Mouse (Mus musculus): ENCODE results near the gene Plcg1. TPM values are rescaled to one million over a fixed set of nuclear protein-coding genes. Genes with fewer than 3 reads are reported as not detected.

Gene Plcg1
- polyA plus RNA-seq, 1 experiment: 237 TPM

DNA sequence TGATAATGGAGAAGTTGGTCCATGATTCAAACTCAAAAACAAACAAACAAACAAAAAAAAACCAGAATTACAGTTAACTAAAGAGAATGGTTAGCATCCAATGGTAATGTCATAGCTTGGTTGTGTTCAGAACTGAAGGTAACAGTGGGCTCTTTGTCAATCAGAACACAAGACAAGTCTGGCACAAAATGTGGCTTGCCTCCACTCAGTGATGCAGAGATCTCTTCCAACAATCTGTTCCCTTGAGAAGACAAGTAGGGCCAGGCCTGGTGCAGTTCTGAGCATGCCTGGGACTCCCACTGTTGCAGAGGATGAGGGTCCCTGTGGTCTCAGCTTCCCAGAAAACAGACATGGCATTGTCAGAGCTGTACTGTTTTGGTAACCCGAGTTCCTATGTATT lies 39.8 kb downstream of the Plcg1 start:
- whole genome bisulfite sequencing: 87% methylated on average over 1 of the region's 1 CpGs
- no peak overlapping the region for H3K4me3 ChIP-seq (ENCODE audit: control insufficient read depth, insufficient read depth, low read length)
- no peak overlapping the region for H3K27ac ChIP-seq (ENCODE audit: control insufficient read depth, insufficient read depth, low read length)
- no peak for DNase-seq
- no peaks in the 10 kb centered on the region for H3K36me3 ChIP-seq (ENCODE audit: control insufficient read depth, insufficient read depth, low read length)
- no peaks in the 10 kb centered on the region for H3K4me1 ChIP-seq (replicated peaks; ENCODE audit: control insufficient read depth, insufficient read depth, low read length)
- H3K27me3 ChIP-seq (ENCODE audit: control insufficient read depth, insufficient read depth, low read length): no peaks in the 10 kb centered on the region
- no peak for TF ChIP-seq POLR2A (IDR thresholded peaks at IDR 0.05; ENCODE audit: control insufficient read depth, extremely low read depth, insufficient read depth, low read length, poor library complexity)
- TF ChIP-seq CTCF (IDR thresholded peaks at IDR 0.05; ENCODE audit: borderline replicate concordance, control insufficient read depth, extremely low read depth, insufficient read depth, low read length, poor library complexity): no peak

DNA sequence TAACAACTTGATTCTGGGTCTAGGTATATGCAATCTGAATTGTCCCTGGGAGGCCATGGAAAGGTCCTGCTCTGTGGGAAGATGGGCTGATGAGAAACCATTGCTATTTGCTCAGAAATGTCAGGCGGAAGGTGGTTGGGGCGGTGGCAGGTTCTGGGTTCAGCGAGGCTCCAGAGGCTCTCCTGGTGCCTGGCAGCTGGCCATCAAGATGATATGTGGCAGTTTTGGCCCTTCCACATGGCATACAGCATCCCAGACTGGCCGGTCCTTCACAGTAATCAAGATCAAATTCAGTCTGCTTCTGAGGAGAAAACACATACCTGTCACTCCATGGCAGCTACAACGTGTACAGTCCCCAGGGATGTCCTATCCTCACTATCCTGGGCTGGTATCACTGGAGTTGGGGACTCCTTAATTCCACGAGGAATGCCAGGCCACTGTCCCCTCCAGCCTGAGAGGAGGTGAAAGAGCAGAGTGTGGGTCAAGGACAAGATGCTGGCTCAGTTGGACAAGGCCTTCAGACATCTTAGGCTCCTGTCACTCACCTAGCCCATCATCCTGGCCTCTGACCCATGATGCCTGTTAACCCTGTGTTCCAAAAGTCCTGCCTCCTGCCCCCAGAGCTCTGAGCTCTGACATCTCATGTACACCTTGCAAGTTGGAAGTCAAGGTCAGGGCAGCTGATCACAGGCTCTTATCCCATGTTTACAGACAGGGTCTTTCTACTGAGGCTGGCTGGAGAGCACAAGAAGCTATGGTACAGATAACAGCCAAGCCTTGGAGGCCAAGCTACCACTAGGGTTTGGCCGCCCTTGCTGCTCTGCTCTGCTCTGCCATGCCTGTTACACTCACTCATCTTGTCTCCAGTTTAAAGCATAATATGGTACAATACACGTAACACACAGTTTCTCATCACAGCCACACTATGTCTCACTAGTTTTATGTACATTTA lies 40.5 kb downstream of the Plcg1 start:
- TF ChIP-seq CTCF (IDR thresholded peaks at IDR 0.05; ENCODE audit: borderline replicate concordance, control insufficient read depth, extremely low read depth, insufficient read depth, low read length, poor library complexity) (no peak), POLR2A (IDR thresholded peaks at IDR 0.05; ENCODE audit: control insufficient read depth, extremely low read depth, insufficient read depth, low read length, poor library complexity) (no peak)
- Histone ChIP-seq H3K27ac (ENCODE audit: control insufficient read depth, insufficient read depth, low read length) (no peak overlapping the region), H3K36me3 (ENCODE audit: control insufficient read depth, insufficient read depth, low read length) (no peaks in the 10 kb centered on the region), H3K27me3 (ENCODE audit: control insufficient read depth, insufficient read depth, low read length) (no peaks in the 10 kb centered on the region), H3K4me3 (ENCODE audit: control insufficient read depth, insufficient read depth, low read length) (no peak overlapping the region), H3K4me1 (replicated peaks; ENCODE audit: control insufficient read depth, insufficient read depth, low read length) (no peaks in the 10 kb centered on the region)
- 95% methylated on average over 8 of the region's 8 CpGs for WGBS
- DNase-seq: no peak

DNA sequence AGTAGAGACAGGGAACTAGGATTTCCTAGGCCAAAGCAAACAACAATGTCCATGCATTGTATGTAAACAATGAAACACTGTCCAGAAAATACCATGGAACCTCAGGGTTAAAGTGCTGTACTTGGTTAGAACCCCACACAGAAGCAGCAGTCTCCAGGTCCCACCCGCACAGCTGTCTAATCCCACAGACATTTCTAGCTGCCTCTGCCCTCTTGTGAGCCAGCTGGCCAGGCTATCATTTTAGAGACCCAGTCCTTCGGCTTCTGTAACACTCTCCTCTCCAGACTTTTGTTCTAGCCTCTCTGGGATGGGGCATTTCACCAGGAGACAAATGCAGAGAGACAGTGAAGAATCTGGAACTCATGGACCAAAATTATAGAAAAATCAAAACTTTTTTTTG lies 46.9 kb downstream of the Plcg1 start:
- H3K4me3 ChIP-seq (ENCODE audit: control insufficient read depth, insufficient read depth, low read length): no peak overlapping the region

DNA sequence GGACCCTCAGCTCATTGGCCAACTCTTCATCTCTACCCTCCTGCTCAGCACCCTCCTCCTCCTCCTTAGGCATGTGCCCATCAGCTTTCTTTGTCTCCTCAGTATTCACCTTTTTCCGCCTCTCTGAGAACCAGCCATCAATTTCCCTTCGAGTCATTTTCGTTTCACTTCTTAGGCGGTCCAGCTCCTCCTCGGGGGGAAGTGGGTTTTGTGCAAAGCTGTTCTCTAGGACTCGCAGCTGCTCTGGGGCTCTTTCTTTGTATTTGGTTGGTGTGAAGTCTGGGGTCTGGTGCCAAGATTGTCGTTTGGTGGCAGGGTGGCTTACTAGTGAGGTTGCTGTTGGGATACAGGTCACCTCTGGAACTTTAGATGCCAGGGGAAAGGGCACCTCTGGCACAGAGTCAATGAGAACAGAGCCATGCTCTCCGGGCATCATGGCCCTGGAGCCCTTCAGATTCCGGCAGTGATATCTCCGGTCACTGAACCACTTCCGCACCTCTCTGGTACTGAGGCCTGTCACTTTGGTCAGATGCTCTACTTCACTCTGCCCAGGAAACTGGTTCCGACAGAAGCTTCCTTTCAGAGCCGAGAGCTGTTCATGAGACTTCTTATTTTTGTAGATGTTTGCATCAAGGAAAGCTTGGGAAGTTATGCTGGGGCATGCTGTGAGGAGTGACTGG lies 49.2 kb downstream of the Plcg1 start:
- WGBS: 36% methylated on average over 13 of the region's 13 CpGs
- no peak for TF ChIP-seq CTCF (IDR thresholded peaks at IDR 0.05; ENCODE audit: borderline replicate concordance, control insufficient read depth, extremely low read depth, insufficient read depth, low read length, poor library complexity)
- no peak for TF ChIP-seq POLR2A (IDR thresholded peaks at IDR 0.05; ENCODE audit: control insufficient read depth, extremely low read depth, insufficient read depth, low read length, poor library complexity)
- Histone ChIP-seq H3K27ac (ENCODE audit: control insufficient read depth, insufficient read depth, low read length) (peak overlapping the region; percentile 16; the same call in 1 of the 2 replicates), H3K36me3 (ENCODE audit: control insufficient read depth, insufficient read depth, low read length) (no peaks in the 10 kb centered on the region), H3K4me1 (replicated peaks; ENCODE audit: control insufficient read depth, insufficient read depth, low read length) (peaks cover 17% of the 10 kb centered on the region), H3K4me3 (ENCODE audit: control insufficient read depth, insufficient read depth, low read length) (no peak overlapping the region), H3K27me3 (ENCODE audit: control insufficient read depth, insufficient read depth, low read length) (no peaks in the 10 kb centered on the region)
- DNase-seq: peak; percentile 33

More for the DNA sequence above, 46.9 kb downstream of the Plcg1 start:
- TF ChIP-seq POLR2A (IDR thresholded peaks at IDR 0.05; ENCODE audit: control insufficient read depth, extremely low read depth, insufficient read depth, low read length, poor library complexity): no peak
- no peak for DNase-seq
- whole genome bisulfite sequencing: 90% methylated on average over 2 of the region's 2 CpGs
- no peak overlapping the region for H3K27ac ChIP-seq (ENCODE audit: control insufficient read depth, insufficient read depth, low read length)
- peaks cover 17% of the 10 kb centered on the region for H3K4me1 ChIP-seq (replicated peaks; ENCODE audit: control insufficient read depth, insufficient read depth, low read length)
- H3K27me3 ChIP-seq (ENCODE audit: control insufficient read depth, insufficient read depth, low read length): no peaks in the 10 kb centered on the region
- no peaks in the 10 kb centered on the region for H3K36me3 ChIP-seq (ENCODE audit: control insufficient read depth, insufficient read depth, low read length)

DNA sequence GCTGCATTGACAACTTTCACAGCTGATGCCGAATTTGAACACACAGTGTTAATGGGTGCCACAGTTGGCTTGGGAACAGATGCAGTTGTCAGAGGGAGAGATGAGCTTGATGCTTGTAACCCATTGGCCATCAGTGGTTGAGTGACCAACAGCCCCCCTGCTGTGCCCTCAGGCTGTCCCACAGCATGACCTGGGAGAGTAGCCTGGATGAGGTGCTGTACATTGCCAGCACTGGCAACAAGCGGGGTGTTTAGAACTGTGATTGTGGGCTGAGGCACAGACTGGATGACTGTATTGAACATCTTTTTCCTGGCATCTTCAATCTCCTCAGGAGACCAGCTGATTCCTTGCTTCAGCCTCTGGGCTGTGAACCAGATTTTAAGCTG lies 49.7 kb downstream of the Plcg1 start:
- H3K36me3 ChIP-seq (ENCODE audit: control insufficient read depth, insufficient read depth, low read length): no peaks in the 10 kb centered on the region
- peaks cover 17% of the 10 kb centered on the region for H3K4me1 ChIP-seq (replicated peaks; ENCODE audit: control insufficient read depth, insufficient read depth, low read length)
- H3K27me3 ChIP-seq (ENCODE audit: control insufficient read depth, insufficient read depth, low read length): no peaks in the 10 kb centered on the region
- 91% methylated on average over 2 of the region's 2 CpGs for whole genome bisulfite sequencing
- no peak overlapping the region for H3K4me3 ChIP-seq (ENCODE audit: control insufficient read depth, insufficient read depth, low read length)
- no peak for TF ChIP-seq CTCF (IDR thresholded peaks at IDR 0.05; ENCODE audit: borderline replicate concordance, control insufficient read depth, extremely low read depth, insufficient read depth, low read length, poor library complexity)
- no peak for TF ChIP-seq POLR2A (IDR thresholded peaks at IDR 0.05; ENCODE audit: control insufficient read depth, extremely low read depth, insufficient read depth, low read length, poor library complexity)
- no peak overlapping the region for H3K27ac ChIP-seq (ENCODE audit: control insufficient read depth, insufficient read depth, low read length)
- no peak for DNase-seq

DNA sequence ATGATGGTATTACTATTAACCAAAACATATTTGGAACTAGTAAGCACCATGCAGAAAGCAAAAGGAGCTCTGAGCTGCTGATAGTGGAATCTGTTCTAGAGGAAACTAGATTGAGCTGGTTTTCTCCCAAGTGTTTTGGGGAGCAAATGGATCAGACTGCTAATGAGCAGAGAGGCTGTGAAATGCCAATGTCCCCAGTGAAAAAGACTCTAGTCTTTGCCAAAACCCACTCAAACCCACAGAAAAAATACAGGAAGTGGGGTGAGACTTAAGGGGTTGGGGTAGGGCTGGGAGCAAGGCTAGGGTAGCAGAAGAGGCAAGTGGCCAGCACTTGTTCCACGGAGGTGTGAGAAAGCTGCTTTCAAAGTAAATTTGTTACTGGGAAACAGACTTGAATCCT lies 55.2 kb downstream of the Plcg1 start:
- no peaks in the 10 kb centered on the region for H3K4me1 ChIP-seq (replicated peaks; ENCODE audit: control insufficient read depth, insufficient read depth, low read length)
- TF ChIP-seq CTCF (IDR thresholded peaks at IDR 0.05; ENCODE audit: borderline replicate concordance, control insufficient read depth, extremely low read depth, insufficient read depth, low read length, poor library complexity) (no peak), POLR2A (IDR thresholded peaks at IDR 0.05; ENCODE audit: control insufficient read depth, extremely low read depth, insufficient read depth, low read length, poor library complexity) (no peak)
- H3K36me3 ChIP-seq (ENCODE audit: control insufficient read depth, insufficient read depth, low read length): no peaks in the 10 kb centered on the region
- WGBS: 16% methylated on average over 1 of the region's 1 CpGs
- no peak overlapping the region for H3K4me3 ChIP-seq (ENCODE audit: control insufficient read depth, insufficient read depth, low read length)
- DNase-seq: no peak
- no peak overlapping the region for H3K27ac ChIP-seq (ENCODE audit: control insufficient read depth, insufficient read depth, low read length)
- no peaks in the 10 kb centered on the region for H3K27me3 ChIP-seq (ENCODE audit: control insufficient read depth, insufficient read depth, low read length)

Data from thymus, adult 2 months (tissue).